Mouse (Mus musculus): Measurements from ENCODE around the gene Rnf40. TPM values are rescaled to one million over a fixed set of nuclear protein-coding genes. Genes with fewer than 3 reads are reported as not detected.

The Rnf40 gene
- polyA plus RNA-seq, 1 experiment from 2014 or later = 16.7 TPM

DNA sequence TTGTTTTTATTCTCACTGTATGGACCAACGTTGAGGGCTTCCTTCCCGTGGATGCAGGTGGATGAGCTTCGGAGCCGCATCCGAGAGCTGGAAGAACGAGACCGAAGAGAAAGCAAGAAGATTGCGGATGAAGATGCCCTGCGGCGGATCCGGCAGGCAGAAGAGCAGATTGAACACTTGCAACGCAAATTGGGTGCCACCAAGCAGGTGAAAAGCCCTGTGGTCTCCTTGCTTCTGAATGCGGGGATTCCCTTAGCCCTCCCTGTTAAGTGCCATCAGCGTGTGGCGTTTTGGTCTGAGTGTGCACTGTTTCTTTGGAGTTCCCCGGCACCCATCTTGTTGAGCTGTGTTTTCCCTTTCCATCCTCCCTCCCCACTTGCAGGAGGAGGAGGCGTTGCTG lies 8.2 kb downstream of the Rnf40 start:
- no peaks in the 10 kb centered on the region for H3K9me3 ChIP-seq (ENCODE audit: control insufficient read depth)
- peaks cover 98% of the 10 kb centered on the region for H3K36me3 ChIP-seq (ENCODE audit: control insufficient read depth, insufficient read depth)
- ATAC-seq = no peak
- no peaks in the 10 kb centered on the region for H3K4me1 ChIP-seq (replicated peaks; ENCODE audit: control insufficient read depth, insufficient read depth, low read length)
- WGBS = 95% methylated on average over 17 of the region's 17 CpGs
- no peak overlapping the region for H3K4me3 ChIP-seq (ENCODE audit: low read depth, low read length)
- no peak overlapping the region for H3K4me2 ChIP-seq (replicated peaks; ENCODE audit: low read depth)
- H3K9ac ChIP-seq (ENCODE audit: low read depth, low read length) = no peak overlapping the region
- H3K27ac ChIP-seq (ENCODE audit: low read depth, low read length) = no peak overlapping the region; the same call in 1 of the 2 replicates
- no peaks in the 10 kb centered on the region for H3K27me3 ChIP-seq (replicated peaks; ENCODE audit: control insufficient read depth, insufficient read depth, low read length)
- TF ChIP-seq CTCF (IDR thresholded peaks at IDR 0.05; ENCODE audit: low read depth) = no peak

- 94% methylated on average over 7 of the region's 7 CpGs for WGBS
- H3K36me3 ChIP-seq (ENCODE audit: control insufficient read depth, insufficient read depth) = peaks cover 80% of the 10 kb centered on the region
These were observed 12.0 kb downstream of the Rnf40 start for GRCm38 (mm10) chr7:127600612-127601011.

GRCm38 (mm10) chr7:127601735-127602134 lies 13.2 kb downstream of the Rnf40 start:
- H3K9ac ChIP-seq (ENCODE audit: low read depth, low read length) = no peak overlapping the region
- H3K4me2 ChIP-seq (replicated peaks; ENCODE audit: low read depth) = no peak overlapping the region
- H3K4me3 ChIP-seq (ENCODE audit: low read depth, low read length) = no peak overlapping the region
- no peaks in the 10 kb centered on the region for H3K9me3 ChIP-seq (ENCODE audit: control insufficient read depth)
- H3K27ac ChIP-seq (ENCODE audit: low read depth, low read length) = no peak overlapping the region
- no peaks in the 10 kb centered on the region for H3K27me3 ChIP-seq (replicated peaks; ENCODE audit: control insufficient read depth, insufficient read depth, low read length)
- no peak for ATAC-seq
- WGBS = 71% methylated on average over 4 of the region's 4 CpGs
- TF ChIP-seq CTCF (IDR thresholded peaks at IDR 0.05; ENCODE audit: low read depth) = 0 out of 2 replicates have a peak, but pooled peaks have one; percentile 3
- no peaks in the 10 kb centered on the region for H3K4me1 ChIP-seq (replicated peaks; ENCODE audit: control insufficient read depth, insufficient read depth, low read length)
- H3K36me3 ChIP-seq (ENCODE audit: control insufficient read depth, insufficient read depth) = peaks cover 68% of the 10 kb centered on the region

More at GRCm38 (mm10) chr7:127600612-127601011, 12.0 kb downstream of the Rnf40 start:
- Histone ChIP-seq H3K4me2 (replicated peaks; ENCODE audit: low read depth) (no peak overlapping the region), H3K27me3 (replicated peaks; ENCODE audit: control insufficient read depth, insufficient read depth, low read length) (no peaks in the 10 kb centered on the region), H3K4me1 (replicated peaks; ENCODE audit: control insufficient read depth, insufficient read depth, low read length) (no peaks in the 10 kb centered on the region), H3K9ac (ENCODE audit: low read depth, low read length) (no peak overlapping the region), H3K4me3 (ENCODE audit: low read depth, low read length) (no peak overlapping the region), H3K9me3 (ENCODE audit: control insufficient read depth) (no peaks in the 10 kb centered on the region), H3K27ac (ENCODE audit: low read depth, low read length) (no peak overlapping the region)
- TF ChIP-seq CTCF (IDR thresholded peaks at IDR 0.05; ENCODE audit: low read depth) = no peak
- no peak for ATAC-seq

DNA sequence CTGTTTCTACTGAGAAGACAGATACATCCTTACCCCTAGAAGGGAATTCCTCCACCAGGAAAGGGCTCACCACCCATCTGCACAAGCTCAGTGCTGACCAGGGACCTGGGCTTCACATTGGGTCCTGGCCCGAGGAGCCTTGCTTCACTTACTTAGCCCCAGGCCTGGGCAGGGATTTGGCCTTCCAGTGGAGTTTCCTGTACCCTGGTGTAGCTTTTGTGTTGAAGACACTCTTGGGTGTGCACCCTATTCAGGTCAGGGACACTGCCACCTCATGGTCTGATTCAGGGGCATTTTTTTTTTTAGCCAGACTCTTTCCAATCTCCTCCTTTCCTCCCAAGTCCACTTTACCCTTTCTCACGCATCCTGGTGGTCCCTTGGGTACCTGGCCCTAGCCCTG lies 14.3 kb downstream of the Rnf40 start:
- Histone ChIP-seq H3K4me1 (replicated peaks; ENCODE audit: control insufficient read depth, insufficient read depth, low read length) (no peaks in the 10 kb centered on the region), H3K36me3 (ENCODE audit: control insufficient read depth, insufficient read depth) (peaks cover 58% of the 10 kb centered on the region), H3K4me3 (ENCODE audit: low read depth, low read length) (no peak overlapping the region), H3K9me3 (ENCODE audit: control insufficient read depth) (no peaks in the 10 kb centered on the region), H3K9ac (ENCODE audit: low read depth, low read length) (no peak overlapping the region), H3K27ac (ENCODE audit: low read depth, low read length) (no peak overlapping the region), H3K27me3 (replicated peaks; ENCODE audit: control insufficient read depth, insufficient read depth, low read length) (no peaks in the 10 kb centered on the region), H3K4me2 (replicated peaks; ENCODE audit: low read depth) (no peak overlapping the region)
- no peak for TF ChIP-seq CTCF (IDR thresholded peaks at IDR 0.05; ENCODE audit: low read depth)
- ATAC-seq = no peak
- WGBS = 94% methylated on average over 2 of the region's 2 CpGs

GRCm38 (mm10) chr7:127604256-127604655 lies 15.7 kb downstream of the Rnf40 start:
- Histone ChIP-seq H3K27me3 (replicated peaks; ENCODE audit: control insufficient read depth, insufficient read depth, low read length) (no peaks in the 10 kb centered on the region), H3K4me2 (replicated peaks; ENCODE audit: low read depth) (no peak overlapping the region), H3K9me3 (ENCODE audit: control insufficient read depth) (no peaks in the 10 kb centered on the region), H3K27ac (ENCODE audit: low read depth, low read length) (no peak overlapping the region), H3K4me1 (replicated peaks; ENCODE audit: control insufficient read depth, insufficient read depth, low read length) (no peaks in the 10 kb centered on the region), H3K9ac (ENCODE audit: low read depth, low read length) (no peak overlapping the region), H3K36me3 (ENCODE audit: control insufficient read depth, insufficient read depth) (peaks cover 58% of the 10 kb centered on the region), H3K4me3 (ENCODE audit: low read depth, low read length) (no peak overlapping the region)
- TF ChIP-seq CTCF (IDR thresholded peaks at IDR 0.05; ENCODE audit: low read depth) = no peak
- WGBS = 91% methylated on average over 10 of the region's 10 CpGs
- no peak for ATAC-seq

DNA sequence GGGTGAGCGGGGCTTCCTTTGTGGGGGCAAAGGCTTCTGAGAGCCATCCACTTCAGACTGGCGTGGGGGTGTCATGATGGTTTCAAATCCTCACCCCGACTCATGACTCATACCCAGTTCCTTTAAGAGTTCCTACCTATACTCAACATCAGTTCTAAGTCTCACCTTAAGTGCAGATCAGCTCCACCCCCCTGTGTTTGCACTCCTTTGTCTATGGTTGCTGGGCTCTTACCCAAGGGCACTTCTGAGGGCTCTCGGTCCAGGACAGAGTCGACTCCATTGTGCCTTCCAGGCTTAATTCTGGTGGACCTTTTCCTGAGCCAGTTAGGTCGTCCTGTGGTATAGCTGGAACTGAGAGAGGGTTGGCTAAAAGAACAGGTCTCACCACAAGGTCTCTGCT lies 18.6 kb downstream of the Rnf40 start:
- 75% methylated on average over 6 of the region's 6 CpGs for WGBS
- TF ChIP-seq CTCF (IDR thresholded peaks at IDR 0.05; ENCODE audit: low read depth) = no peak

GRCm38 (mm10) chr7:127611011-127611410 lies 22.4 kb downstream of the Rnf40 start:
- WGBS = 96% methylated on average over 29 of the region's 29 CpGs
- Histone ChIP-seq H3K4me3 (ENCODE audit: low read depth, low read length) (no peak overlapping the region), H3K9me3 (ENCODE audit: control insufficient read depth) (no peaks in the 10 kb centered on the region), H3K27me3 (replicated peaks; ENCODE audit: control insufficient read depth, insufficient read depth, low read length) (no peaks in the 10 kb centered on the region), H3K27ac (ENCODE audit: low read depth, low read length) (no peak overlapping the region; the same call in 1 of the 2 replicates), H3K36me3 (ENCODE audit: control insufficient read depth, insufficient read depth) (peaks cover 44% of the 10 kb centered on the region), H3K4me1 (replicated peaks; ENCODE audit: control insufficient read depth, insufficient read depth, low read length) (no peaks in the 10 kb centered on the region), H3K4me2 (replicated peaks; ENCODE audit: low read depth) (no peak overlapping the region), H3K9ac (ENCODE audit: low read depth, low read length) (no peak overlapping the region)
- no peak for TF ChIP-seq CTCF (IDR thresholded peaks at IDR 0.05; ENCODE audit: low read depth)
- ATAC-seq = no peak

More for the DNA sequence above, 18.6 kb downstream of the Rnf40 start:
- Histone ChIP-seq H3K4me2 (replicated peaks; ENCODE audit: low read depth) (no peak overlapping the region), H3K9ac (ENCODE audit: low read depth, low read length) (no peak overlapping the region), H3K27ac (ENCODE audit: low read depth, low read length) (no peak overlapping the region), H3K27me3 (replicated peaks; ENCODE audit: control insufficient read depth, insufficient read depth, low read length) (no peaks in the 10 kb centered on the region), H3K4me3 (ENCODE audit: low read depth, low read length) (no peak overlapping the region), H3K9me3 (ENCODE audit: control insufficient read depth) (no peaks in the 10 kb centered on the region), H3K4me1 (replicated peaks; ENCODE audit: control insufficient read depth, insufficient read depth, low read length) (no peaks in the 10 kb centered on the region), H3K36me3 (ENCODE audit: control insufficient read depth, insufficient read depth) (peaks cover 58% of the 10 kb centered on the region)
- no peak for ATAC-seq

Measured in intestine, postnatal 0 days (tissue).